Mouse (Mus musculus) left cerebral cortex, postnatal 36 days (tissue): ENCODE results near the gene Foxo1. TPM values are rescaled to one million over a fixed set of nuclear protein-coding genes. Genes with fewer than 3 reads are reported as not detected.

Experiments
- DNase-seq, 2 experiments: peaks; one replicate each; pipeline ENCODE4 v3.0.0; 2021 to 2022; ENCODE audit warnings: low spot score in 2 of 2, mixed read lengths in 1 of 2
- intact Hi-C: fragments of 180-260 bp; cut with DNase I; formaldehyde crosslinking; loops from one replicate; pipeline ENCODE4 v1.15.1; 2025
- total RNA-seq, 2 experiments: library from RNA; stranded (reverse); gene quantifications; 2 replicates each; pipeline ENCODE4 v1.2.3; 2021

The Foxo1 gene
- total RNA-seq, 2 experiments from 2014 or later, result 10.7 to 13.0 TPM

DNA sequence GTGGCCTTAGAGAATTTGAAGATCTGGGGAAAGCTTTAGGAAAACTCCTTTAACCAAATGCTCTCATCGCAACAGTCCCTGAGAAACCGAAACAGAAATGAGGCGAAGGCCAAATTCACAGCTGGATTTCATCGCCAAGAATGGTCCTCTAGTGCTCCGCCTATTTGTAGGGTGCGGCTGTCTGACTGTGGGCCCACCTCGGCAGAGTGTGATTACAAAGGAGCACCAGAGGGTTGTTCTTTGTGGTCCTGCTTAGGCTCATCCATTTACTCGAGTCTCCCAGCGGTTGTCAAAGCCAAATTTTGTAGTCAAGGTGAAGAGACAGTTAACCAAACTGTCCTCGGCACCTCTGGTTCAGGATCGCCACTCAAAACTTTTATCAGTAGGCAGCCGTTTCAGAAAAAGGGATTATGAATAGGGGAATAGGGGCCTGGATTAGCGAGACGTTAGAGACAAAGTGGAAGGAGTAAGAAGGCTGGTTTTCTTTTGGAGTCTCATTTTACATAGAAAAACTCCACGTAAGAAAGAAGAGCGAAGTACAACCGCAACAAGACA, 1.5 kb upstream of the Foxo1 start:
- DNase-seq, result no peak
- intact Hi-C loops, result loop anchor here (5.0 to 10.0 kb wide), 4 partner anchors 76 to 491 kb away; no protein-coding TSS in a partner anchor

- intact Hi-C loops, result loop anchor here (5.0 to 10.0 kb wide), 4 partner anchors 75 to 490 kb away; no protein-coding TSS in a partner anchor
- DNase-seq, result no peak
Observed at GRCm38 (mm10) chr3:52267293-52267651, 864 bp upstream of the Foxo1 start.

DNA sequence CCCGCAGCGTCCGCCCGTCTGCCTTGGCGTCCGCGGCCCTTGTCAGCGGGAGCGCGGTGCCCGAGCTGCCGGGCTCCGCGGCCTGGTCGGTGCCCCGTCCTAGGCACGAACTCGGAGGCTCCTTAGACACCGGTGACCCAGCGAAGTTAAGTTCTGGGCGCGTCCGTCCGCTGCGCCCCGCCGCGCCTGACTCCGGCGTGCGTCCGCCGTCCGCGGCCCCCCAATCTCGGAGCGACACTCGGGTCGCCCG, 276 bp downstream of the Foxo1 start:
- intact Hi-C loops, result loop anchor here (5.0 to 10.0 kb wide), 4 partner anchors 74 to 489 kb away; no protein-coding TSS in a partner anchor
- no peak for DNase-seq

GRCm38 (mm10) chr3:52268737-52269513, 789 bp downstream of the Foxo1 start:
- intact Hi-C loops, result loop anchor here (5.0 to 10.0 kb wide), 4 partner anchors 73 to 488 kb away; no protein-coding TSS in a partner anchor
- DNase-seq, result peak; percentile 24 to 30

DNA sequence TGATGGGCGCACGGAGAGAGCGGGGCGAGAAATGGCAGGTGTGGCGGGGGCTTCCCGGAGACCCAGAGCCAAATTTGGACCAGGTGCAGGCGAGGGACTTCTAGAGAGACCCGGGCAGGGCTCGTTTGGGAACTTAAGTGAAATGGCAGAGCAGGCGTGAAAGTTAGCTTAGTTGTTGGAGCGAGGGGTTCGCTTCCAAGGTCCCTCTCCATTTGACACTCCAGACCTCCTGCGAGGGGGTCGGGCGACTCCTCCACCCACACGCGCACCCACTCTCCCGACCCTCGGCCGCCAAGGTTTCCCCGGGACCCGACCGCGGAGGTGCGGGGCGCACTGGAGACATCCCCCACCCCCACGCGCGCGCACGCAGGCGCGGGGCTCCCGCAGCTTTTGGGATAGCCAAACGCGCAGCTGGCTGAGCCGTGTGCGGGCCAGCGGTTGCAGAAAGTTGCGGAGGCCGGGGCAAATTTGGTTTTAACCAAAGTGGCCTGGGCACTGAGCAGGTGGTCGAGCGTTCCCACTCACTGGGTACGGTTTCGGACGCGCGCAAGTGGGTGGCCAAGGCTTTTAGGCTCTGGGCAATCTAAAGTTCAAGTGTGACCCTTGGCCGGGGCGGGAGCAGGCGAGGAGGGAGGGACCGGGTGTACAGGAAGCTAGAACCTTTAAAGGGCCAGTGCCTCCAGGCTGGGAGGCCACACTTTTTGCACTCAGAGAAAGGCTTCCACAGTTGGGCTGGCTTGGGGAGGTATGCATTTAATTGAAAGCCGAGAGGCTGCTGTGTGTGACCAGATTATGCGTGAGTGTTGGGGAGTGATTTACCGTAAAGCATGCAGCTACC, 1.6 kb downstream of the Foxo1 start:
- intact Hi-C loops, result loop anchor here (5.0 to 10.0 kb wide), 4 partner anchors 73 to 488 kb away; no protein-coding TSS in a partner anchor

GRCm38 (mm10) chr3:52270511-52270910, 2.4 kb downstream of the Foxo1 start:
- intact Hi-C loops, result no loop called here

More for the DNA sequence above, 1.6 kb downstream of the Foxo1 start:
- DNase-seq, result peak; percentile 42 to 45

GRCm38 (mm10) chr3:52271376-52271775, 3.2 kb downstream of the Foxo1 start:
- intact Hi-C loops, result no loop called here
- no peak for DNase-seq

More at GRCm38 (mm10) chr3:52270511-52270910, 2.4 kb downstream of the Foxo1 start:
- DNase-seq, result no peak

GRCm38 (mm10) chr3:52272376-52272865, 4.3 kb downstream of the Foxo1 start:
- intact Hi-C loops, result no loop called here
- DNase-seq, result no peak

DNA sequence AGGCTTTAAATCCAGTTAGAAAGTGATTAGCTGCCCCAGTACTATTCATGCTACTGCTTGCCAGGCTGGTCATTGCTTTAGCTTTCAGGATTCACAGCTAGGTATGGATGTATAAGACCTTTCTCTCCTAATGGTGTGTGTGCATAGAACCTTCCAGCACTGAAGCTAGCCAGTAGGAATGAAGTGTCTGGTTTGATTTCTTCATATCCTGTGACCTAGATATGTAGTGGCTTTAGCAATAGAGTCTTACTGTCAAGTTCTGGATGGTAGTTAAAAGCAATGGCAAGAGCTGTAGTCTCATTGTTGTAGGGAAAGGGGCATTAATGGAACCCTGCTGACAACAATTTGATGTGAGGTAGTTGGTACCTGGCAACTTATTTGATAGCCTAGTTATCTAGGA, 6.3 kb downstream of the Foxo1 start:
- DNase-seq, result no peak
- intact Hi-C loops, result no loop called here

GRCm38 (mm10) chr3:52275037-52275555, 7.0 kb downstream of the Foxo1 start:
- intact Hi-C loops, result no loop called here
- DNase-seq, result no peak

- no peak for DNase-seq
- intact Hi-C loops, result no loop called here
Observed at GRCm38 (mm10) chr3:52280681-52281080, 12.5 kb downstream of the Foxo1 start.

DNA sequence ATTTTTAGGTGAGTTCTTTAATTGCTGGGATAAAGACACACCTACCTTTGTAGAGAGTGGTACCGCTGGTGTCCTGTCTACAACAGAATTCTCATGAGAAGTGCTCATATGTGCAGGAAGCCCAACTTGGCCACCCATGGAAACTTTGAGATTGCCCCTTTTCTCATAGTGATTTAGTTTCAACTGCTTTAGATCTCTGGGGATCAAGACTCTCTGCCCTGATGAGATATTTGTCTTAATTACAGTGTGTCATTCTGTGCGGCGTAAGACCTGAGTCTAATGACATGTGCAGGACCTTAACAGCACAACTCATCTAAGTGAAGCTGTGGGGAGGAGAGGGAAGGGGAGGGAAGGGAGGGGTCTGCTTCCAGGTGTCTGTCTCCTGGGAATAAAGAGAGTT, 13.7 kb downstream of the Foxo1 start:
- DNase-seq, result no peak
- intact Hi-C loops, result no loop called here

DNA sequence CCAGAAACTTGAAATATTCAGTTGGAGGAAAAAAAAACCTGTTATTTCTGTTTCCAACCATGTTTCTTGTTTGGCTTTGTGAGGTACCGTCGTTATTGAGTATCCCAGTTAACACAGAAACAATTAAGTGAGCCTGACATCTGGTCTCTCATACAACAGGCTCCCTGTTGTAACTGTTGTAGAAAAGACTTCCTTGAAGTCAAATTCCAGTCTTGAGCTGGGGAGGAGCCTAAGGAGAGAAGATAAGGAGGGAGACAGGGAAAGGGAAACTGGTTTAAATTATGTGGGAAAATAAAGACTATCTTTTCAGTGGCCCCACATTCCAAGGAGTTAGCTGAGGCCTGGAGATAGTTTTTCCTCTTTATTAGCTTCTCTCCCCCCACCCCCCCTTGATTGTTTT, 14.2 kb downstream of the Foxo1 start:
- no peak for DNase-seq
- intact Hi-C loops, result no loop called here

GRCm38 (mm10) chr3:52283521-52283920, 15.4 kb downstream of the Foxo1 start:
- intact Hi-C loops, result no loop called here
- no peak for DNase-seq

GRCm38 (mm10) chr3:52290811-52291210, 22.7 kb downstream of the Foxo1 start:
- intact Hi-C loops, result no loop called here

GRCm38 (mm10) chr3:52292498-52292897, 24.4 kb downstream of the Foxo1 start:
- no peak for DNase-seq
- intact Hi-C loops, result no loop called here

More at GRCm38 (mm10) chr3:52290811-52291210, 22.7 kb downstream of the Foxo1 start:
- no peak for DNase-seq

GRCm38 (mm10) chr3:52293946-52294345, 25.8 kb downstream of the Foxo1 start:
- intact Hi-C loops, result no loop called here
- no peak for DNase-seq

DNA sequence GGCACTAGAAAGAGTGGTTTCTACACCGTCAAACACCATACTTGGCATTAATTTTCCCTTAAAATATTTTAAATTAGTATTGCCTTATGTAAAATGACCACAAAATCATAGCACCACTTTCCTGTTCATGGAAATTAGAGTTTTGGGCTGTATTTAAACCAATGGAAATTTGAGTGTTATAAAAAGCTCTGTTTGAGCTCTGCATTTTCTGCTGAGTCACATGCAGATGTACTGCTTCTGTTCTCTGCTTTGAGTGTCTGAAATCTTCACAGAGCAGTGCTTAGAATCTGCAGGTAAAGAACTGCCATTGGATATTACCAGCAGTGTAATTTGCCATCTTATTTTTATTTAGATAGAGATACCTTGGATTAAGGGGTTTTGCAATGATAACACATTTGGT, 27.6 kb downstream of the Foxo1 start:
- no peak for DNase-seq
- intact Hi-C loops, result no loop called here

GRCm38 (mm10) chr3:52296224-52296760, 28.2 kb downstream of the Foxo1 start:
- no peak for DNase-seq
- intact Hi-C loops, result no loop called here
